In genomic region chr11:96187321-96187720, GRCm38 (mm10) we compare ENCODE assay signal across 29 mouse cellular contexts. TPM values are rescaled to one million over a fixed set of nuclear protein-coding genes. Genes with fewer than 3 reads are reported as not detected.
A peak's percentile ranks its signal among the peaks of the same experiment; 100 is the strongest.
DNase-seq lines count a peak whose midpoint lies in the region; ATAC-seq and TF ChIP-seq lines count a peak whose summit lies in the region.
"Had no signal": no experiment of that assay in that cellular context is flagged by ENCODE, and none has a peak within 500 bp of the region (broad histone marks: within the 10 kb centered on the region; RNA-seq: fewer than 3 reads in every experiment).

No protein-coding gene starts in this region.

- H3K4me3 ChIP-seq in intestine, postnatal 0 days (ENCODE audit: low read depth, low read length): no peak overlapping the region
- no peak overlapping the region for H3K4me3 ChIP-seq in intestine, embryonic 15.5 days (replicated peaks)
- no peak overlapping the region for H3K4me3 ChIP-seq in kidney, adult 2 months (ENCODE audit: insufficient read depth, low read depth, low read length)
- no peak overlapping the region for H3K4me3 ChIP-seq in kidney, embryonic 15.5 days (replicated peaks)
- H3K4me3 ChIP-seq in liver, adult 2 months (ENCODE audit: insufficient read depth, low read depth, low read length): no peak overlapping the region
- H3K4me3 ChIP-seq: embryonic facial prominence, embryonic 13.5 days; embryonic facial prominence, embryonic 15.5 days; erythroblast, embryonic 14.5 days; forebrain, embryonic 10.5 days; forebrain, embryonic 12.5 days had no signal

- TF ChIP-seq CTCF in intestine, postnatal 0 days (IDR thresholded peaks at IDR 0.05; ENCODE audit: low read depth): no peak
- no peak for TF ChIP-seq CTCF in kidney, adult 2 months (conservative IDR thresholded peaks at IDR 0.05; ENCODE audit: insufficient read depth, insufficient read length, low read depth, low read length)
- no peak for TF ChIP-seq CTCF in liver, adult 2 months (IDR thresholded peaks at IDR 0.05; ENCODE audit: low read depth, low read length)

- no peak for TF ChIP-seq POLR2A in kidney, adult 2 months (IDR thresholded peaks at IDR 0.05; ENCODE audit: low read depth, low read length)
- no peak for TF ChIP-seq POLR2A in liver, adult 2 months (IDR thresholded peaks at IDR 0.05; ENCODE audit: extremely low read depth, insufficient read depth, low read length)

- no peaks in the 10 kb centered on the region for H3K4me1 ChIP-seq in intestine, postnatal 0 days (replicated peaks; ENCODE audit: control insufficient read depth, insufficient read depth, low read length)
- no peaks in the 10 kb centered on the region for H3K4me1 ChIP-seq in intestine, embryonic 15.5 days (replicated peaks)
- H3K4me1 ChIP-seq in kidney, adult 2 months (ENCODE audit: control insufficient read depth, insufficient read depth, low read length): no peaks in the 10 kb centered on the region
- peaks cover 6% of the 10 kb centered on the region; the same call in 1 of the 2 replicates for H3K4me1 ChIP-seq in kidney, embryonic 15.5 days
- no peaks in the 10 kb centered on the region for H3K4me1 ChIP-seq in liver, adult 2 months (ENCODE audit: control insufficient read depth, insufficient read depth, low read length)
- H3K4me1 ChIP-seq: embryonic facial prominence, embryonic 13.5 days; embryonic facial prominence, embryonic 15.5 days; forebrain, embryonic 12.5 days had no signal

- 0 out of 2 replicates have a peak, but pooled peaks cover 4% of the 10 kb centered on the region for H3K9me3 ChIP-seq in intestine, postnatal 0 days (ENCODE audit: control insufficient read depth)
- H3K9me3 ChIP-seq in intestine, embryonic 15.5 days: no peaks in the 10 kb centered on the region; the same call in 1 of the 2 replicates
- no peaks in the 10 kb centered on the region for H3K9me3 ChIP-seq in kidney, embryonic 15.5 days (replicated peaks)
- H3K9me3 ChIP-seq: embryonic facial prominence, embryonic 15.5 days had no signal

- H3K36me3 ChIP-seq in intestine, postnatal 0 days (ENCODE audit: control insufficient read depth, insufficient read depth): no peaks in the 10 kb centered on the region
- no peaks in the 10 kb centered on the region for H3K36me3 ChIP-seq in intestine, embryonic 15.5 days
- H3K36me3 ChIP-seq in kidney, adult 2 months (ENCODE audit: control insufficient read depth, insufficient read depth, low read length): no peaks in the 10 kb centered on the region
- H3K36me3 ChIP-seq in kidney, embryonic 15.5 days: no peaks in the 10 kb centered on the region
- no peaks in the 10 kb centered on the region for H3K36me3 ChIP-seq in liver, adult 2 months (ENCODE audit: control insufficient read depth, insufficient read depth, low read length)
- H3K36me3 ChIP-seq: embryonic facial prominence, embryonic 13.5 days; embryonic facial prominence, embryonic 15.5 days; forebrain, embryonic 10.5 days; forebrain, embryonic 12.5 days had no signal

- 14% methylated on average over 4 of the region's 4 CpGs for WGBS in intestine, postnatal 0 days
- 18% methylated on average over 4 of the region's 4 CpGs for WGBS in intestine, embryonic 15.5 days
- 9% methylated on average over 4 of the region's 4 CpGs for WGBS in kidney, adult 2 months
- WGBS in kidney, embryonic 15.5 days: 5% methylated on average over 4 of the region's 4 CpGs
- 13% methylated on average over 4 of the region's 4 CpGs for WGBS in liver, adult 2 months
- WGBS in large intestine, adult 2 months: 11% methylated on average over 4 of the region's 4 CpGs

- H3K4me2 ChIP-seq in intestine, postnatal 0 days (replicated peaks; ENCODE audit: low read depth): no peak overlapping the region
- no peak overlapping the region for H3K4me2 ChIP-seq in intestine, embryonic 15.5 days (replicated peaks)
- H3K4me2 ChIP-seq in kidney, embryonic 15.5 days: no peak overlapping the region
- H3K4me2 ChIP-seq: embryonic facial prominence, embryonic 13.5 days; embryonic facial prominence, embryonic 15.5 days; forebrain, embryonic 12.5 days had no signal

- H3K27ac ChIP-seq in intestine, postnatal 0 days (ENCODE audit: low read depth, low read length): no peak overlapping the region
- H3K27ac ChIP-seq in intestine, embryonic 15.5 days: no peak overlapping the region
- no peak overlapping the region for H3K27ac ChIP-seq in kidney, adult 2 months (ENCODE audit: insufficient read depth, low read depth, low read length)
- no peak overlapping the region for H3K27ac ChIP-seq in kidney, embryonic 15.5 days
- H3K27ac ChIP-seq in liver, adult 2 months (replicated peaks; ENCODE audit: insufficient read depth, low read depth, low read length): no peak overlapping the region
- H3K27ac ChIP-seq: embryonic facial prominence, embryonic 13.5 days; embryonic facial prominence, embryonic 15.5 days; forebrain, embryonic 10.5 days; forebrain, embryonic 12.5 days had no signal

- H3K9ac ChIP-seq in intestine, postnatal 0 days (ENCODE audit: low read depth, low read length): no peak overlapping the region
- H3K9ac ChIP-seq in intestine, embryonic 15.5 days: no peak overlapping the region
- no peak overlapping the region for H3K9ac ChIP-seq in kidney, embryonic 15.5 days
- no peak overlapping the region for H3K9ac ChIP-seq in liver, adult 2 months (ENCODE audit: low read depth, low read length)
- H3K9ac ChIP-seq: embryonic facial prominence, embryonic 13.5 days; embryonic facial prominence, embryonic 15.5 days; forebrain, embryonic 12.5 days had no signal

- peak; percentile 53; the same call in 1 of the 2 replicates for ATAC-seq in intestine, postnatal 0 days
- ATAC-seq in intestine, embryonic 15.5 days: no peak
- no peak for ATAC-seq in kidney, embryonic 15.5 days (replicated peaks; ENCODE audit: low FRiP score)
- ATAC-seq: forebrain, embryonic 14.5 days had no signal

- peak; percentile 50 for DNase-seq in kidney, adult 2 months
- peak; percentile 34 for DNase-seq in liver, adult 2 months (ENCODE audit: extremely low read depth, low read depth, low spot score)
- no peak for DNase-seq in liver
- DNase-seq in large intestine, adult 2 months (ENCODE audit: low read depth, low spot score): peak; percentile 64
- DNase-seq in frontal cortex, postnatal 14 days (ENCODE audit: low spot score in 2 of 2): no peak
- DNase-seq: adrenal gland, adult 2 months; adrenal gland, postnatal 10 days; adrenal gland, postnatal 25 days; cerebellum, adult 11 months; cerebellum, adult 18-20 months; cerebellum, adult 8-10 months; cerebellum, adult 9-11 months; cerebellum, postnatal 14 days; cerebellum, postnatal 36 days; embryo, embryonic 11 days had no signal

- H3K79me2 ChIP-seq in liver, adult 2 months (ENCODE audit: control insufficient read depth, insufficient read depth, low read length): no peaks in the 10 kb centered on the region

- H3K27me3 ChIP-seq in intestine, postnatal 0 days (replicated peaks; ENCODE audit: control insufficient read depth, insufficient read depth, low read length): peaks cover 97% of the 10 kb centered on the region
- peaks cover 90% of the 10 kb centered on the region for H3K27me3 ChIP-seq in intestine, embryonic 15.5 days (replicated peaks)
- H3K27me3 ChIP-seq in kidney, adult 2 months (replicated peaks; ENCODE audit: control insufficient read depth, insufficient read depth, low read length): peaks cover 10% of the 10 kb centered on the region
- H3K27me3 ChIP-seq in kidney, embryonic 15.5 days: peaks cover 99% of the 10 kb centered on the region
- peaks cover 10% of the 10 kb centered on the region for H3K27me3 ChIP-seq in liver, adult 2 months (ENCODE audit: control insufficient read depth, insufficient read depth, low read length)

RNA-seq across cellular contexts. Expression of gene Hoxb13, which starts 6.8 kb away (rescaled TPM):
- polyA plus RNA-seq in intestine, postnatal 0 days (2015; fragmentation: Nextera tagmentation; extraction: Ambion mirVana): not detected in 2 replicates
- polyA plus RNA-seq in intestine, embryonic 15.5 days (2015; fragmentation: Nextera tagmentation; extraction: Ambion mirVana): 2.3 and 3.6 TPM in 2 replicates
- not detected in 2 replicates for polyA plus RNA-seq in kidney, adult 2 months (2012; rRNA removed)
- 0.09 and 1.0 TPM in 2 replicates for polyA plus RNA-seq in kidney, embryonic 15.5 days (2015; fragmentation: Nextera tagmentation; extraction: Ambion mirVana)
- total RNA-seq in liver, adult 2 months (2014; rRNA removed): not detected in 2 replicates
- polyA plus RNA-seq in liver, adult 2 months (2012; rRNA removed): 0.05 TPM in 1 of 2 replicates, not detected in the other
- polyA plus RNA-seq in large intestine, adult 2 months (2012; rRNA removed): 0.27 TPM in 1 of 2 replicates, not detected in the other
- total RNA-seq: adrenal gland, adult 2 months; adrenal gland, postnatal 25 days; adrenal gland, postnatal 4 days; common myeloid progenitor, adult 5-6 weeks had no signal
- polyA plus RNA-seq: adrenal gland, adult 2 months; brain, embryonic 14.5 days; embryonic facial prominence, embryonic 11.5 days; embryonic facial prominence, embryonic 13.5 days; embryonic facial prominence, embryonic 15.5 days; forebrain, embryonic 10.5 days; forebrain, embryonic 12.5 days; forebrain, embryonic 14.5 days had no signal

RNA-seq across cellular contexts. Expression of gene Ttll6, which starts 53.7 kb away (rescaled TPM):
- 0.10 TPM in 1 of 2 replicates, not detected in the other for polyA plus RNA-seq in intestine, postnatal 0 days (2015; fragmentation: Nextera tagmentation; extraction: Ambion mirVana)
- polyA plus RNA-seq in intestine, embryonic 15.5 days (2015; fragmentation: Nextera tagmentation; extraction: Ambion mirVana): 0.37 and 0.40 TPM in 2 replicates
- 0.05 TPM in 2 replicates for polyA plus RNA-seq in kidney, adult 2 months (2012; rRNA removed)
- polyA plus RNA-seq in kidney, embryonic 15.5 days (2015; fragmentation: Nextera tagmentation; extraction: Ambion mirVana): 0.05 TPM in 1 of 2 replicates, not detected in the other
- not detected in 2 replicates for total RNA-seq in liver, adult 2 months (2014; rRNA removed)
- polyA plus RNA-seq in liver, adult 2 months (2012; rRNA removed): not detected in 2 replicates
- polyA plus RNA-seq in large intestine, adult 2 months (2012; rRNA removed): 0.10 TPM in 1 of 2 replicates, not detected in the other
- total RNA-seq: adrenal gland, adult 2 months; adrenal gland, postnatal 10 days; adrenal gland, postnatal 25 days; adrenal gland, postnatal 4 days; common myeloid progenitor, adult 5-6 weeks; MEL had no signal
- polyA plus RNA-seq: adrenal gland, adult 2 months; embryonic facial prominence, embryonic 11.5 days; erythroblast, embryonic 14.5 days; forebrain, embryonic 10.5 days had no signal

Comparison
In these comparisons a context has a peak if more than half of its experiments do, and no peak if none do; other contexts are left out.
1. DNase-seq: peak in kidney, adult 2 months (single experiment), liver, adult 2 months (single experiment) and large intestine, adult 2 months (single experiment); none in liver (single experiment) and frontal cortex, postnatal 14 days (0 of 2).